Mouse (Mus musculus): Measurements from ENCODE around the gene Klhl10.
A peak's percentile ranks its signal among the peaks of the same experiment; 100 is the strongest.

The Klhl10 gene

DNA sequence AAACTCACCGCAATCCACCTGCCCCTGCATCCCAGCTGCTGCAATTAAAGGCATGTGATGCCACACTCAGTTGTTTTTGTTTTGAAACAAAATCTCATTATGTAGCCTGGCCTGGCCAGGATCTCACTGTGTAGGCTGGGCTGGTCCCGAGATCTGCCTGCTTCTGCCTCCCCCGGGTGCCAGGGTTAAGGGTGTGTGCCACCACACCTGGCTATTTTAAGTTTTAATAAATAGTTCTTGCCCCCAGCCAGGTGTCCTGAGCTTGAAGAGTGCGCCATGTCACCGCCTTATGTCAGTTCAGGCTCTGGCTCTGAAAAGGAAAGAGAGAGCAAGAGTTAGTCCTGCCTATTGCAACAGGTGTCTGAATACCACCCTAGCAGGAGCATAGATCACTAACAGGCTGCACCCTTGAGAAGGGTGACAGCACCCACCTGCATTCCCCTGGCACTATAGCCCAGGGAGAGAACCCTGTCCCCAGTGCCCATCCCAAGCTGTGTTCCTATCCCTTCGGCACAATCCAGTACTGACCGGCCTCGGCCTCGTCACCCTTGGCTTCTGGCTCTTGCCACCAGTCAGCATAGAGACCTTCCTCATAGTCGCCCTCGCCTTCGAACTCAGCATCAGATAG is 32.8 kb upstream of the Klhl10 start:
- DNase-seq: no peak

DNA sequence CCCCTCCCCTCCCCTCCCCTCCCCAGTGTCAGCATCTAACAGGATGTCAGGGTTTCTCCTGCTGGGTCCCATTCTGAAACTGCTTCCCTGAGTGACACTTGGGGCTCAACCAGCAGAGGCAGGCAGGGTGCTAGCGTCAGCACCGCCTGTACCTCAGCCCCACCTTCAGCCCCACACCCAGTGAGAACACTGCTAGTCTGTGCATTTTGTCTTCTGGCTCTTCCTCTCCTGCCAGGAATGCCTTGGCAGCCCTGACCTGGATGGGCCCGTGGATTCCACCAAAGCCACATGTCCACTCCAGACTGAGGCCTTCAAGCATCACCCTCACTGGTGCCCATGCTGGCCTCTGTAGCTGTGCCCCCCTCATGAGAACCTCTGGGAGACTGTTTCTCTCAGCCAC is 32.0 kb upstream of the Klhl10 start:
- DNase-seq: no peak

DNA sequence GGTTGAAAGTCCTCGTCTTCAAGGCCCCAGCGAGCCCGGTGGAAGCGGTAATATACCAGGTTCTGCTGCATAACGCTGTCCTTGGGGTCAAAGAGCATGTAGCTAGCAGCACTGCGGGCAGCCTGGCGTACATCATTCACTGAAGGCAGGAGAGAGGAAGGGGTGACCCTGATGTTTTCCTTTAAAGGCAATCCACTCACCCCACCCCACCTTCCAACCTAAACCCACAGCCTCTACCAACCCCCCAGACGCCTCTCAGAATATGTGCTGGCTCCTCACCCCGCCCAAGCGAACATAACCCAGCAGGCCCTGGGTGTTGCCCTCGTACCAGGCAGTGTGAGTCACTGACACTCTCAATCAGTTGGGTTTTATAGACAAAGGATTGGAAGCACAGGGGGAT is 30.0 kb upstream of the Klhl10 start:
- DNase-seq: no peak

DNA sequence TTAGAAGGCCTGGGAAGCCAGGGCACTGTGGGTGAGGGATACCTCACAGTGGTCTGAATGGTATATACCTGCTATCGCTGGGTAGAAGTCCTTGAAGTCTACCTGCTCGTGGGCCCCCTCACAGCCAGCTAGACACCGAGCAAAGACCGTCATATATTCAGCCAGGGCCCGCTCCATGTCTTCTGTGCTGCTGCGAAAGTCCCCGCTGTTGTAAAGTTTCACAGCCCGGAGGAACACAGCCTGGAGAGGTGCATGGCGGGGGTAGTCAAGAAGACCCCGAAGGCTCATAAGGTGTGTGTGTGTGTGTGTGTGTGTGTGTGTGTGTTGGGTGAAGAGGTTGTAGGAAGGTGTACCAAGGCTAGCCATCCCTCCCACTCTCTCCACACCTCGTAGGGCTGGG is 28.2 kb upstream of the Klhl10 start:
- no peak for DNase-seq

DNA sequence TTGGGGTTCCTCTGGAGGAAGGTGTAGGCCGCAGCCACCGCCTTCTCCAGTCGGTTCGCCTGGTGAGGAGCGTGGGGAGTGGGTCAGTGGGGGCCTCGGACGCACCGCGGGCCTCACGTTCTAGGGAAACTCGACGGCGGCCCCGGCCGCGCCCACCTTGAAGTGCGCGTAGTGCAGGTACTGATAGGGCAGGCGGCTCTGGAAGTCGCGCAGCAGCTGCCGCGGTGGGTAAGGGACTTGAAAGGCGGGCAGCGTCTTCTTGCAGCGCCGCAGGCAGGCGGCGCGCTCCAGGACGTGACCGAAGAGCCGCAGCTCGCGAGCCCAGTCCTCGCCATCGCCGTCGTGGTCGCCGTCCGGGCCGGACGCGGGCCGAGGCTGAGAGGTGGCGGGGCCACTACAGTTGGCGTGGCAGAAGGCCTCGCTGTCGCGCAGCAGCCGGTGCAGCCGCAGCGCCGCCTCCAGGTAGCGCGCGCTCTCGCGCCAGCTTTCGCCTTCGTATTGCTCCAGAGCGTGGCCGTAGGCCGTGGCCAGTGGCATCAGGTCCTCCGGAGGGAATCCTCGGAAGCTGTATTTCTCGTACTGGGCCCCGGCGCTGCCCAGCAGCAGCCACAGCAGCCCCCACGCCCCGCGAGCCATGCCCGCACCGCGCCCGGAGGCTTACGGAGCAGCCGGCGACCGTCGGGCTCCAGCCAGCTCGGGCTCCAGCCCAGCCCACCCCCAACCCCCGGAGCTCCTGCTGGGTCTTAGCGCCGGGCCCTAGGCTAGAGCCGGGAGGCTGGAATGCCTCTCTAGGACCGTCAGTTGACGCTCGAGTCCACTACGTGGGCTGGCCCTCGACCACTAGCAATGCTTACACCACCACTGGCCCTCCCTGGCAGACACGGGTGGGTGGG is 27.4 kb upstream of the Klhl10 start, which contains the start of gene P3h4:
TSS of gene P3h4 (minus strand) at position 816 of the 893 bp plus-strand sequence.
- DNase-seq: peak; percentile 70

DNA sequence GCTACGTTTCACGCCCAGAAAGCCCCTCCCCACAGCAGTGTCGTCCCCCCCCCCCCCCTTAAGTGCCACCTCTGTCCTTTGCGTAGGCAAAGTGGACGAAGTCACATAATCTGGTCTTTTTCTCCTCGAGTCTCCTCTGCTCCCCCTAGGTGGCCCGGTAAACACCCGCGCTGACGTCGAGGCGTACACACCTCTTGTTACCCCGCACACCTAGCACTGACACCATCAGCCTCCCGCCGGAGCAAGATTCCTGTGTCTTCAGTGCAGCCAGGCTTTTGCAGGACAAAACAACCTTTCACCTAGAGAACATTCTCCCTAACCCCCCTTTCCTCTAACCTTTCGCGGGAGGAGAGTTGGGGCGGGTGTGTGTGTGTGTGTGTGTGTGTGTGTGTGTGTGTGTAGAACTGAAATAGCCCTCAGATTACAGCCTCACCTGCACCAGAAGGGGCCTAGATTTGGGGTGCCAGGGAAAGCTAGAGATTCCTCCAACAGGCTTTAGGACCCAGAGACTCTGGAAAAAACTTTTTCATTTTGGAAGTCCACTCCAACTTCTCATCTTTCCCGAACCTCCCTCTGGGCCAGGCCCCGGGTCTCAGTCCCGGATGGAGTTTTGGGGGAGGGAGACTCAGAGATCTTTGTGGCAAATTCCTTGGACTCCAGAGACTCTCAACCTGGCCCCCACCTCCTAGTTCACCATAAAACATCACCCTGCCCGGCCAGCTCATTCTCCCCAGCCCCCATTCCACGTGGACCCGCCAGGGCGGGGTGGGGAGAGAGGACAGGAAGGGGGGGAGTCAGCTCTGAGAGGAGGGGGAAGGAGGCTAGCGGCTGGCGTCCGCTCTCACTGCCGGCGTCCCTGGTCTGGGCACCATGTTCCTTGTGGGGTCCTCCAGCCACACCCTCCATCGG is 26.5 kb upstream of the Klhl10 start, which contains the start of gene Fkbp10:
TSS of gene Fkbp10 (plus strand) at position 784 of the 909 bp plus-strand sequence.
- DNase-seq: no peak

DNA sequence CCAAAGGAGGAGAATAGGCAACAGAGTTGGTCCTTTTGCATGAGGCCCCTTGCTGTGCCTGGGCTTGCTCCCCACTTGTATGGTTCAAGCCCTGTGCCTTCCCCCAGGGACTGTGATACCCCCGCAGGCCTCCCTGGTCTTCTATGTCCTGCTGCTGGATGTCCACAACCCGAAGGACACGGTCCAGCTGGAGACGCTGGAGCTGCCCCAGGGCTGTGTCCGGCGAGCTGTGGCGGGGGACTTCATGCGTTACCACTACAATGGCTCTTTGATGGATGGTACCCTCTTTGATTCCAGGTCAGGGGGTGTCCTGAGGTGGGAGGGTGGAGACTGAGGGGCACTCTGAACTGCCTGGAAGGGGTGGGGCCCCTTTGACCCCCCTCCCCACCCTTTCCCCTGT is 20.2 kb upstream of the Klhl10 start:
- no peak for DNase-seq

DNA sequence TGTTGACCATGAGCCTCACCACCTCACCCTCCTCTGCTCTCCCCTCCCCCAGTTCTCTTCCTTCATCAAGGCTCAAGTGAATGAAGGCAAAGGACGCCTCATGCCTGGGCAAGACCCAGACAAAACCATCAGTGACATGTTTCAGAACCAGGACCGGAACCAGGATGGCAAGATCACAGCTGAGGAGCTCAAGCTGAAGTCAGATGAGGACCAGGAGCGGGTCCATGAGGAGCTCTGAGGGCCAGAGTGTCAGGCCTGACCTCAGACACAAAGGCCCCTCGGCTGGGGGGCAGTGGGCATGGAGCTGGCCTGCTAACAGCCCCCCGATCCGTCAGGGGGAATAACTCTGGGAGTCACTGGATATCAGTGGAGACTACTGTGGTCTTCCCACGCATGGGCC is 17.9 kb upstream of the Klhl10 start:
- no peak for DNase-seq

DNA sequence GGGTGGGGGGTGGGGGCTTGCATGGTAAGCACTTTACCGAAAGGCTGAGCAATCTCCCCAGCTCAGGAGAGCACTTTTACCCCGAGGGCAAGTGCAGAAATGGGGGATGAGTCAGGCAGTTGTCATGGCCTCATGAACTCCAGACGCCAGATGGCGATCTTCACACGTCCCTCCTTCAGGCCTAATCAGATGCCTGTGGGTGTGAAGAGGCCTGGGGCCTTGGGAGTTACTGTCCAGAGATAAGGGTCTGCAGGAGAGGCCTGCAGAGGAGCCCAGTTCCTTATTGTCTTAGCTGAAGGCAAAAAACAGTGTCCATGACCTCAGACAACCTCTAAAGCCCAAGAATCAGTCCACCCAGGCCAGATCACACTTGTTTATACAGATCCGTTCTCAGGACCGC is 15.9 kb upstream of the Klhl10 start:
- DNase-seq: peak; percentile 70

DNA sequence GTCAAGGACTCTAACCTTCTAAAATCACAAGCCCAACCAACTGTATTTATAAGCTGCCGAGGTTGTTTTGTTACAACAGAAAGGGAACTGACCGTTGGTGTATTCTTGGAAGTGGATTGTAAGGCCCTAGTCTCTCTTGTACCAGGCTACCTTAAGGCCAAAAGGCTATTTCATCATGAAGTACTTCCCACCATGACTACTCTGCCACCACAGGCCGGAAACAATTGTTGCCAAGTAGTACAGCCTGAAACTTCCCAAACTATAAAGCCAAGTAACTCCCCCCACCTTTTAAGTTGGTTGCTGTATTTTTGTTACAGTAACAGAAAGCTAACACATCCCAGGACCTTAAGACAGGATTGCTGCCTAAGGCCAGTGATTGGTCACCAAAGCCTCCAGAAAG is 14.9 kb upstream of the Klhl10 start:
- no peak for DNase-seq

DNA sequence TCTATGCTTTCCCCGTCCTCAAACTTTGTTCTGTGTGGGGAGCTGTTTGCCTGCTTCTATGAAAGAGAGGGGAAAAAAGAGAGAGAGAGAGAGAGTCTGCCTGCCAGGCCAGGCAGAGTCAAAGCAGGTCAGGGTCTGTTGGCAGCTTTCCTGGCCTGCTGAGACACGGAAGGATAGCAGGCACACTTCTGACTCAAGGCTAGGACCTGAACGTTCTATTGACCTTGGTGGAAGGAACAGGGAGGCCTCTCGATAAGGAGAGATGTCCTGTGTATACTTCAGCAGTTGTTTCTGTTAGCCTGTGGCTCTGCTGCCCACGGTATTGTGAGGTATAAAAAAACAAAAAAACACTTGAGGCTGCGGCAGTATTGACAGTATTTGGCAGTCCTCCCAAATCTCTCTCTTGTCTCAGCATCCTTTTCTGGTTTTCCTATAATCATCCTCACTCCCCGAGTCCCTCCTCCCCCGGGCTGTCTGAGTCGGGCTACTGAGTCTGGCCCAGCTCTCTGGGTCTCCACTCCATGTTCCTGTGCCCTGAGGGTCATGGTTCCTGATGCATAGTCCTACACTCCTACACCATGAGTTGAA is 13.0 kb upstream of the Klhl10 start:
- DNase-seq: peak; percentile 27

DNA sequence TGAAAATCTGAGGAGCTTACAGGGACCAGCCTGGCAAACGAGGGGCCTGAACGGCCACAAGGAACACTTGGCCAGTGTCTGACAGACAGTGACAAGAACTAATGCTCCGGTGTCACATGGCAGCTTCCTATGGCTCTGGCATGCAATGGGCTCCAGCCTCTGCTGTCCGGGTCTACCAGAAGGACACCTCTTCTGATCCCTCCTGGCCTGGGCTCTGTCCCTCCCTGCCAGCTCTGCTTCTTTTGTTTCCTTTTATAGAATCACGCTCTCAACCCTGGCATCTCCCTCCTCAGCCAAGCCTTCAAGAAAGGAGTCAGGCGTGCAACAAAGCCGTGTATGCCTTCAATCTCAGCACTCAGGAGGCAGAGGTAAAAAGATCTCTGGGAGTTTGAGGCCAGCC is 11.7 kb upstream of the Klhl10 start:
- no peak for DNase-seq

DNA sequence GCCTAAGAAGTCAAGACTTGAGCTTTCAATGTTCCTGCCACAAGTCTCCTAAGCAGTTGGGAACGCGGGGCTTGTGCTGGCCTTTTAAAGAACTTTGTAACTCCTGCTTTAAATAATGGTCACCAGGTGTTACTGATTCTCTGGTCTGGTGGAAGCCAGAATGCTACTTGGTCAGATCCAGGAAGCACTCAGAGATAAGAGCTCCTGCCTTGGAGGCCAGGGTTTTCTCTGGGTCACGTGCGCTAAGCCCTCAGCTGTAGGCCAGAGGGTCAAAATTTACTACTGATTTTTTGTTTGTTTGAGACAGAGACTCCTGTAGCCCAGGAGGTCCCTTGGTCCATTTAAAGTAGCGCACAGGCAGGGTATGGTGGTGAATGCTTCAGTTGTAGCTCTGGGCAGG is 9.7 kb upstream of the Klhl10 start:
- no peak for DNase-seq

DNA sequence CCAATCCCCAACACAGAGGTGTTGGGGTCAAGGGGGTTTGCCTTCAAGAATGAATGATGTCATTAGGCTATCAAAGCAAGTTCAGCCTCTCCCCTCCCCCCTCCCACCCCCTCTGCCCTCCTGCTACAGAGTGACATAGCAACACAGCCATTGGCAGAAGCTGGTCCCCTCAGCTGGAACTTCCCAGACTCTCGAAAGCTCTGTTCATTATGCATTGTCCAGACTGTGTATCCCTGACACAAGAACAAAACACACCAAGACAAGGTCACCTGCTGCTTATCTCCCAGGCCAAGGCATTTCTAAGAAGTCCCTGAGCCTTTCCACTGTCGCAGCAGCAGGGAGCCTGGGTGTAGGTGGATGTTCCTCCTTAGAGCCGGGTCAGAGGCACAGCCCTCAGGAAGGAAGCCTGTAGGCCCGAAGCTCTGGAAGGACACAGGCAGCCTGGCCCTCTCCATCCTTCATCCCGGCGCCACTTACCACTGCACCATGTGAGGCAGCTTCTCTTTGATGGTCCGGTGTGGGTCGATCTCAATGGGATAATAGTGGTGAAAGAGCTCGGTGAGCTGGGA is 6.0 kb upstream of the Klhl10 start:
- no peak for DNase-seq

DNA sequence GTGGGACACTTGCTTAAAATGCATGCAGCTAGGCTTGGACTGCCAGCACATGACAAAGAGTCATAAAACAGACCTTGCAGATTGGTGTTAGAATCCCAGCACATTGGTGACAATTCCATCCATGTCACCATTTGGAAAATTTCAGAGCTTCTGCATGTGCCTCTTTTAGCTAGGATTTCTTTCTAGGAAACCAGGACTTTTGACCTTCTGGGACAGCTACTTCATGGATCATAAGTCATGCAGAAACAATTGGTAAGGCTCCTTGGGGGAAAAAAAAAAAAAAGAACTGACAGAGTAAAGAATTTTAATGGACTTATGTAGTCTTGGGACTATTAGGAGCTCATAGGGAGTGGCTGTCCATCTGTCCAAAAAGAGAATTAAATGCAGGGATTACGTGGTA is 3.8 kb upstream of the Klhl10 start:
- DNase-seq: no peak

DNA sequence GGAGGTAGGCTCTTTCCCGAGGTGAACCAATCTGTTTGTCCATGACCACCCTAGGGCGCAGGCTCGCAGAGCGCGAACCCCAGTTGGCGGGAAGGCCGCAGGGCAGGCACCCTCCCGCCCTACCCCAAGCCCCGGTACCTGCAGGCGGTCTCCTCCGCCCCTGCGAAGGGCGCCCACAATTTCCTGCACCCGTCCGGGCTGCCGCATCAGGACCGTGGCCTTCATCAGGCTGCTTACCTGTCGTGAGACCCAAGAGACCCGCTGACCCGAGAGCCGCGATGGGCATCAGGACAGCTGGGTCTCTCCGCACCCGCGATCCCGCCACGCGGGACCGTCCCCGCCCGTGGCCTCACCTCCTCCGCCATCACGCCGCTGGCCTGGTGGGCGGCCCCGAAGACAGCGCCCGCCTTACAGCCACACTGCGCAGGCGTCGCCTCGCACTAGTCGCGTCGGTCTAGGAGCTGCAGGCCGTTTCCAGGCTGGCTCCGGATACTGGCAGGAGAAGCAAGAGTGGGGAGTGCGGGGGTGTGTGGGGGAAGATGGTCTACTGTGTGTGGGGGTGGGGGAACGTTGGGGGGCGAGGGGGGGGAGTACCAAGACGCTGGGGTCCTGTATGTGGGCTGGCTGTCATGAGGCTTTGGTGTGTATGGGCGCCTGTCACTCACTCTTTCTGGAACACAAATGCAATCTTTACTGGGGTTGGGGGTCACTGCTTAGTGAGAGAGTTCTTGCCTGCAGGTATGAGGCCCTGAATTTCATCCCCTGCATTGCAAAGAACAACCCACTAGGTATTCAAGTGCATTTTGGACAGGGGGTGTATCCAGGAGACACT is 810 bp upstream of the Klhl10 start:
- peak; percentile 85 for DNase-seq

DNA sequence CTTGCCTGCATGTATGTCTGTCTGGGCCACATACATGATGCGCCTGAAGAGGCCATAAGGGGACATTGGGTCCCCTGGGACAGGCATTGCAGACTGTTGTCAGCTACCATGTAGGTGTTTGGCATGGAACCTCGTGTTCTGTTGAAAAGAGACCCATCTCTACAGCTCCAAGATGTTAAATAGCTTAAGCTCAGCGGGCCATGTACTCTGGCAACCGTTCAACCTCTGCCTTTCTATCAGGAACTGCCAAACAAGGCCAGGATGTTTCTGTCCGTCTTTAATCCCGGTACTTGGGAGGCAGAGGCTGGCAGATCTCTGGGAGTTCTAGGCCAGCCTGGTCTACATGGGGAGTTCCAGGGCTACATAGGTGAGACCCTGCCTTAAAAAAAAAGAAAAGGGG is 908 bp downstream of the Klhl10 start:
- DNase-seq: no peak

DNA sequence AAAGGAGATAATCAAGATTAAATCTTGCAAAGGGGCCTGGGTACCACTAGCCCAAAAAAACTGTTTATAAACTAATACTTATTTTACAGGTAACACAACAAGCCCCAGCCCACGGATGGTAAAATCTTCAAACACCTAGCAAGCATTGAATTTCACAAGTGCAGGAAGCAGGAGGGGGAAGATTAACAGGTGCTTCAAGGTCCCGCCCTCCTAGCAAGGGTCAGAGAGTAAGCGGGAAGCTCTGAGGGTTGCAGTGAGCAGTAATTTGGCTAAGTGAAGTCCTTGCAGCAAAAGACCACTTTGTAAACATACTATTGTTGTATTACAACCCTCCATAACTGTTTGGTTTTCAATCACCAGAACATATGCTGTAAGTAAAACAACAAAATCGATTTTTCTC is 15.5 kb downstream of the Klhl10 start:
- no peak for DNase-seq

DNA sequence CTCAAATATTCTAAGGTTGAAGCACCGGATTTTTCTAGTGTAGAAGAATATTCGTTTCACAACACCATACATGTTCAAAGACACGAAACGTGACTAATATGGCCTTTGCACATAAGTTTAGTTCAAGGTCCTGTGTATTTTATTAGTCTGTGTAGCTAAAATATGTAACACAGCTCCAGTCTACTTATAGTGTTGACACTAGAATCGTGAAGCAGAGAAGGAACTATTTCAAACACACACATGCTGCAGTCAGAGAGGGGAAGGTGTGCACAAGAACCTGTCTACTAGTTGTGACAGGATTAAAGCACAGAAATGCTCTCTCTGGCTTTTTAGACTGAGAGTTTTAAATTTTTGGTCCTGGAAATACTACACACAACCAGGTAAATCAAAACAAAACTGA is 16.0 kb downstream of the Klhl10 start:
- no peak for DNase-seq

DNA sequence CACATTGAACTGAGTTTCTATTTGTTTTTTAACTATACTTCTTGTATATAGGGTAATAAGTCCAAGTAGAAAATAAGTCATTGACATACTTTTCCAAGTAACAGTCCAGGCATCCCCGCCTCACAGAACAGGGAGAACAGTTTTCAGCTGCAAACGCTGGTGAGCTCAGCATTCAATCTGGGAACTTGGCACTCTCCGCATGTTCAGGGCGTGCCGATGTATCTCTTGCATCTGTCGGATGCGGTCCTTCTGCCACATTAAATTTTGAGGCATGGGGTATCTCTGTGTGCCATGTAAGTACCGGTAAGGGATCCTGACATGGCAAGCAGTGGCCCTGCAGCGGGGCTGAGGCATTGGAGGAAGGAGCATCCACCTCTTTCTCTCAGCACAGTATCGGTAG is 21.0 kb downstream of the Klhl10 start:
- no peak for DNase-seq

DNA sequence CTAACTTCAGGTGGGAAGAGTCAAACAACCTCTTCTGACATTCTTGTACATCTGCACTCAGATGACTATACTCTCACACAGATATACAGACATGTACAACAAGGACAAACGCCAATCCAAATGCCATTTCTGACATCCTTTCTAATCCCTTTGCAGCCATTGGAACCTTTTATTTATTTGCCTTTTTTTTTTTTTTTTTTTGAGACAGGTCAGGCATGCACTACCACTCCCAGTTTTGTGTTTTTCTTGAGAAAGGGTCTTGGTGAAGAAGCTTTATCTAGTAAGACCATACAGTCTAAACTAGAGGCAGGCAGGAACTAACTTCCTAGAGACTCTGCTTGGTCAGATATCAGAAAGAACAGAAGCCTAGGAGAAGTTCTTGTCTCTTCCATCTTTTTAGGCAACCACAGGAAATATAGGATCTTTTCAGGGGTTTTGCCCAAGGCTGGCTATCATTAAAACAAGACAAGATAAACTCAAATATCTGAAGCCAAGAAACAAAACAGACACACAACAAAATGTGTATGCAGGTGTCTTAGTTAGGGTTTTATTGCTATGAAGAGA is 23.6 kb downstream of the Klhl10 start:
- DNase-seq: no peak
